Mouse (Mus musculus) right cerebral cortex, postnatal 4 days (tissue): Measurements from ENCODE around the gene Mrgprh.
"Not testable (repeated sequence)": the region's sequence is repeated elsewhere in the genome, so short reads cannot be mapped to it uniquely, and the experiment has no call there.

Experiments
- DNase-seq: peaks from one replicate; pipeline ENCODE4 v3.0.0-alpha.2; 2022

Gene Mrgprh

GRCm38 (mm10) chr17:12868640-12869039, 7.2 kb upstream of the Mrgprh start:
- DNase-seq, result no peak

- no peak for DNase-seq
Measured at GRCm38 (mm10) chr17:12872275-12873028, 3.4 kb upstream of the Mrgprh start.

GRCm38 (mm10) chr17:12880178-12880577, 4.3 kb downstream of the Mrgprh start:
- peak; percentile 80 for DNase-seq

GRCm38 (mm10) chr17:12881216-12881615, 5.4 kb downstream of the Mrgprh start:
- no peak for DNase-seq

GRCm38 (mm10) chr17:12886620-12887019, 10.8 kb downstream of the Mrgprh start:
- no peak for DNase-seq

GRCm38 (mm10) chr17:12887021-12887775, 11.4 kb downstream of the Mrgprh start:
- no peak for DNase-seq

- DNase-seq, result no peak
Measured at GRCm38 (mm10) chr17:12891054-12891453, 15.2 kb downstream of the Mrgprh start.

- DNase-seq, result no peak
Measured at GRCm38 (mm10) chr17:12892033-12892432, 16.2 kb downstream of the Mrgprh start.

- no peak for DNase-seq
Measured at GRCm38 (mm10) chr17:12897674-12898073, 21.8 kb downstream of the Mrgprh start.

- DNase-seq, result not testable (repeated sequence)
Measured at GRCm38 (mm10) chr17:12898607-12899006, 22.8 kb downstream of the Mrgprh start.

GRCm38 (mm10) chr17:12902291-12902690, 26.5 kb downstream of the Mrgprh start:
- DNase-seq, result no peak

- DNase-seq, result no peak
Measured at GRCm38 (mm10) chr17:12903372-12904333, 27.8 kb downstream of the Mrgprh start.

- DNase-seq, result no peak
Measured at GRCm38 (mm10) chr17:12904349-12904748, 28.5 kb downstream of the Mrgprh start.

- DNase-seq, result no peak
Measured at GRCm38 (mm10) chr17:12905810-12906209, 30.0 kb downstream of the Mrgprh start.

- DNase-seq, result no peak
Measured at GRCm38 (mm10) chr17:12906436-12906835, 30.6 kb downstream of the Mrgprh start.

- DNase-seq, result no peak
Measured at GRCm38 (mm10) chr17:12909361-12910280, 33.8 kb downstream of the Mrgprh start, which contains the start of gene Pnldc1. Gene Pnldc1 (minus strand): TSS chr17:12910230.

GRCm38 (mm10) chr17:12910391-12910790, 34.6 kb downstream of the Mrgprh start:
- DNase-seq, result no peak

GRCm38 (mm10) chr17:12915488-12915880, 39.6 kb downstream of the Mrgprh start, which contains the start of gene Tcp1:
Gene Tcp1 (plus strand): TSS chr17:12915701.
- DNase-seq, result no peak

- DNase-seq, result peak; percentile 95
Measured at GRCm38 (mm10) chr17:12915881-12916583, 40.2 kb downstream of the Mrgprh start, which contains the start of gene Mrpl18. Gene Mrpl18 (minus strand): TSS chr17:12916345.

- peak; percentile 53 for DNase-seq
Measured at GRCm38 (mm10) chr17:12916588-12917380, 41.0 kb downstream of the Mrgprh start.
